Mouse (Mus musculus) olfactory bulb, adult 2 months (tissue): Measurements from ENCODE around the gene Pbld2.

Source experiments
- CTCF ChIP-seq: fragments of 200-500 bp; IDR thresholded peaks from 2 replicates; pipeline ENCODE4 v1.5.1; 2012; ENCODE audit warnings: low read depth, mild to moderate bottlenecking, low read length, moderate library complexity; ENCODE audit not compliant: insufficient read depth
- POLR2A ChIP-seq: fragments of 200-500 bp; IDR thresholded peaks from 2 replicates; pipeline ENCODE4 v1.6.1; 2012; ENCODE audit warnings: mild to moderate bottlenecking, low read depth, low read length, moderate library complexity; ENCODE audit not compliant: insufficient read depth

GRCm38 (mm10) chr10:63000584-63000983, 23.5 kb upstream of the Pbld2 start:
- TF ChIP-seq CTCF (no peak), POLR2A (no peak)
